Mouse (Mus musculus) kidney, adult 2 months (tissue): ENCODE measurements around the gene Ddx20.

Experiments used
- CTCF ChIP-seq: fragments of 200-500 bp; conservative IDR thresholded peaks from 2 replicates; pipeline ENCODE4 v1.5.1; 2011; ENCODE audit warnings: low read depth, mild to moderate bottlenecking, control low read depth, low read length, moderate library complexity, mixed read lengths; ENCODE audit not compliant: insufficient read depth, insufficient read length
- POLR2A ChIP-seq: fragments of 200-500 bp; IDR thresholded peaks from one replicate; pipeline ENCODE4 v1.6.1; 2011; ENCODE audit warnings: low read depth, low read length, control low read depth

- no peak for TF ChIP-seq CTCF
- TF ChIP-seq POLR2A, result no peak
Measured at GRCm38 (mm10) chr3:105643566-105643965, 43.8 kb downstream of the Ddx20 start.
